Mouse (Mus musculus): ENCODE results near the gene Gm49369. TPM values are rescaled to one million over a fixed set of nuclear protein-coding genes. Genes with fewer than 3 reads are reported as not detected.
A peak's percentile ranks its signal among the peaks of the same experiment; 100 is the strongest.

The Gm49369 gene
- polyA plus RNA-seq, 1 experiment, result not detected

DNA sequence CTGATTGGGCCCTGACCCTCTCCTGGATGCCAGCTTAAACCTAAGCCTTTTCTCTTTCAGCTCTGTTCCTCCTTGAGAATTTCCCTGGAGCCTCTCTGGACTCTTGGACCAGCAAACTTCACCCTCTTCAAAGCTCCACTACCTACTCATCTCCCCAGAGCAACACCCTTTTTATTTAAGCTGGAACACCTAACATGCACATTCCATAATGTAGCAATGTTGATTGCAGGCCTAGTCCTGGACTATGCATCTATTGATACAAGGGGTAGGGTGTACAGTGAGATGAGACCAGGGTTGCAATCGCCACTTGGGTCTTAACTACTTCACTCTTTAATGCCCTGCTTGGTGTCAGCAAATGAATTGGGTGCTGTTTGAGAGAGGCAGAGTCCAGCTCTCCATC lies 5.7 kb upstream of the Gm49369 start:
- Histone ChIP-seq H3K4me1 (ENCODE audit: control insufficient read depth, insufficient read depth, low read length) (no peaks in the 10 kb centered on the region; the same call in 1 of the 2 replicates), H3K4me3 (ENCODE audit: insufficient read depth, low read length) (no peak overlapping the region), H3K27ac (ENCODE audit: insufficient read depth, low read length) (peak overlapping the region; percentile 11; the same call in 1 of the 2 replicates)
- TF ChIP-seq CTCF (IDR thresholded peaks at IDR 0.05; ENCODE audit: borderline replicate concordance, insufficient read depth, low read length) (no peak), POLR2A (IDR thresholded peaks at IDR 0.05; ENCODE audit: low read depth, low read length) (no peak)

DNA sequence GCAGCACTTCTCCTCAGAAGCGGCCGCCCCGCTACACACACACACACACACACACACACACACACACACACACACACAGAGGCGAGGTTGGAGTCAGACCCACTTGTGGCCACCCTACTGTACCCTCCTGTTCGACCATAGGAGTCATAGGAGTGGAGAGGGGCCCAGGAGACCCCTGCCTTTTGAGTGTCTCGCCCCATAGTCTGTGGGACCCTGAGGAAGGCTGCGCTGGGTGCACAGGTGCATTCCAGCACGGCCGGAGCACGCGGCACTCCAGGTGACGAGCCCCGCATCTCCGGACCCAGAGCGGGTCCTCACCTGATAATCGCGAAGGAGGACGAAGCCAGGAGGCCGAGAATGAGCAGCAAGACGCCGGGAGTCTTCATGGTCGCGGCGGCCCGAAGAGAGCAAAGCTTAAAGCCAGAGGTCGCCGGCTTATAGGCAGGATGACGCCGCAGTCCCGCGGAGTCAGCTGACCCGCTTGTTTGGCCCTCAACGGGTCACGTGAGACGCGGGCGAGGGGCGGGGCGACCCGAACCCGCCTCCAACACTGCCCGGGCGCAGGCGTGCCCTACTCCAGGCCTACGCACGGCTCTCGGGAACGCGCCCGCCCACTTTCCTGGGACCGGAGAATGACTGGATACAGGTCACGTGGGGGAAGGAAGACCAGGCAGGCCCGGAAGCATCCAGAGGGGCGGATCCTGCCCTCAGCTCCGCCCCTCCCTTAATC lies 5.1 kb upstream of the Gm49369 start, which contains the start of gene Ctsd:
TSS of gene Ctsd (minus strand) at position 620 of the 730 bp plus-strand sequence.
- peak within 1 kb of the TSS; percentile 89 for H3K4me3 ChIP-seq (ENCODE audit: insufficient read depth, low read length)
- peak; percentile 90 for TF ChIP-seq POLR2A (IDR thresholded peaks at IDR 0.05; ENCODE audit: low read depth, low read length)
- TF ChIP-seq CTCF (IDR thresholded peaks at IDR 0.05; ENCODE audit: borderline replicate concordance, insufficient read depth, low read length), result no peak
- no peaks in the 10 kb centered on the region; the same call in 1 of the 2 replicates for H3K4me1 ChIP-seq (ENCODE audit: control insufficient read depth, insufficient read depth, low read length)
- peak within 1 kb of the TSS; percentile 22 for H3K27ac ChIP-seq (ENCODE audit: insufficient read depth, low read length)

DNA sequence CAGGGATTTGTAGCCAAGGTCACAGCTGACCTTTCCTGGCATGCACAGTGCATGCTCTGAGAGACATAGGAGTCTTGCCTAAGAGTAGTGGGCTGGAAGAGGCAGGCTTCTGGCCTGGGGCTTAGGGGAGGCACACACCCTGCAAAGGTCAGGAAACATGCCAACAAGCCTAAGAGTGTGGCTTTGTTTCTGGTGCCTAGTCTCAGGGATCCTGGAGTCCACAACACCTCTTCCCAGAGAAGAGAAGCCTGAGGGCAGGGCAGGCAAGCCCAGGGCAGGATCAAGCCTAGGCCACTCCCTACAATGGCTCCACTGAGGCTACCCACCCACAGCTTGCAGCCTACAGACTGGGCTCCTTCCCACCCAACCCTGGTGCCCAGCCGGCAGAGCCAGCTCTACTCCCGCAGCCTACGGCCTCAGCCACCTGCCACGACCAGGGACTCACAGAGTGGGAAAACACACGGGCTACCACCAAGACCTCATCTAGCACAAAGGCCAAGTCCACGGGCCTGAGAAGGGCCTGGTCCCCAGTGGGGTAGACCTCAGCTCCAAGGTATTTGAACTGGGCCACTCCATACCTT lies 4.2 kb upstream of the Gm49369 start:
- TF ChIP-seq POLR2A (IDR thresholded peaks at IDR 0.05; ENCODE audit: low read depth, low read length), result peak; percentile 26; the same call in 1 of the 2 replicates
- no peak for TF ChIP-seq CTCF (IDR thresholded peaks at IDR 0.05; ENCODE audit: borderline replicate concordance, insufficient read depth, low read length)
- Histone ChIP-seq H3K4me1 (ENCODE audit: control insufficient read depth, insufficient read depth, low read length) (no peaks in the 10 kb centered on the region; the same call in 1 of the 2 replicates), H3K4me3 (ENCODE audit: insufficient read depth, low read length) (peak overlapping the region; percentile 89), H3K27ac (ENCODE audit: insufficient read depth, low read length) (no peak overlapping the region)

DNA sequence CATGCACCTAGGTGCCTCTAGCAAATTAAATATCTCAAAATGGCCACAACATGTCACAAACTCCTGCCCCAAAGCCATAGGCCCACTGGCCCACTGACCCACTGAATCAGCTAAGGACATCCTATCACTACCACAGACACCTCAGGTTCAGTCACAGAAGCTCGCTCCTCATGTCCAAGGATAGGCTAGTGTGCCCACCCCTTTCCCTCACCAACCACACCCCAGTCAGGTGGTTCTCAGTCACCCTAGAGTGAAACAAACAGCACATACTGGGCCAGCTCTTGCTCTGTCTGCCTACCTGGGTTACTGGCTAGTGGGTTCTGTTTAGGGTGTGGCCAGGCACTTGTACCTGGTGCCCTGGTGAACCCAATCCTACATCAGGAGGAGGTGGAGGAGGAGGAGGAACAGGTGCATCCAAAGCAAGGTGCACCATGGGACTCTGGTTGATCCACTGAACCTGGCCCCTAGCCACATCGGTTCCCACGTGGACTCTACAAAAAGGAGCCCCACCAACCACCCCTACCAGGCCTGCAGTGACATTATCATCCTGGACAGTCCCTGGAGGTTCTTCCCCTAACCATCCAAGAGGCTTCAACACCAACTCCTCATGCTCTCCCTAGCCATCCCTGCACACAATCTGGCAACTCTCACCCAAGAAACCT lies 3.4 kb upstream of the Gm49369 start:
- Histone ChIP-seq H3K4me1 (ENCODE audit: control insufficient read depth, insufficient read depth, low read length) (no peaks in the 10 kb centered on the region; the same call in 1 of the 2 replicates), H3K27ac (ENCODE audit: insufficient read depth, low read length) (no peak overlapping the region), H3K4me3 (ENCODE audit: insufficient read depth, low read length) (peak overlapping the region; percentile 89)
- TF ChIP-seq CTCF (IDR thresholded peaks at IDR 0.05; ENCODE audit: borderline replicate concordance, insufficient read depth, low read length) (no peak), POLR2A (IDR thresholded peaks at IDR 0.05; ENCODE audit: low read depth, low read length) (no peak)

DNA sequence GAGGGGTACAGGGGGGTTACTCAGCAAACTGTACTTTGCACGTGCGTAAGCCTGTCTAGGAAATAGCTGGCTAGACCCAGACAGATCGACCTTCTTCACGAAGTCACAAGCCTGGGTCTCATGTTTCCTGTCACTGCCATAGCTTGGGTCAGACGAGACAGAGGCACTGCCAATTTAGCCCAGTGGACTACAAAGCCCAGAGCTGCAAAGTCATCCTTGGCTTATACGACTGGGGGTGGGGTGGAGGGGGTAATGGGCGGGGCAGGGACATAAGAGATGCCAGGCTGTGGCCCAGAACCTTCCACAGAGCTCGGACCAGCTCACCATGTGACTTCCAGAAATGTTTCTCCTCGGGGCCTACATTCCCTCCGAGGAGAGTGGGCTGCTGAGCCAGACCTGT lies 1.8 kb upstream of the Gm49369 start:
- H3K4me3 ChIP-seq (ENCODE audit: insufficient read depth, low read length), result no peak overlapping the region
- H3K4me1 ChIP-seq (ENCODE audit: control insufficient read depth, insufficient read depth, low read length), result no peaks in the 10 kb centered on the region; the same call in 1 of the 2 replicates
- H3K27ac ChIP-seq (ENCODE audit: insufficient read depth, low read length), result no peak overlapping the region
- no peak for TF ChIP-seq CTCF (IDR thresholded peaks at IDR 0.05; ENCODE audit: borderline replicate concordance, insufficient read depth, low read length)
- no peak for TF ChIP-seq POLR2A (IDR thresholded peaks at IDR 0.05; ENCODE audit: low read depth, low read length)

DNA sequence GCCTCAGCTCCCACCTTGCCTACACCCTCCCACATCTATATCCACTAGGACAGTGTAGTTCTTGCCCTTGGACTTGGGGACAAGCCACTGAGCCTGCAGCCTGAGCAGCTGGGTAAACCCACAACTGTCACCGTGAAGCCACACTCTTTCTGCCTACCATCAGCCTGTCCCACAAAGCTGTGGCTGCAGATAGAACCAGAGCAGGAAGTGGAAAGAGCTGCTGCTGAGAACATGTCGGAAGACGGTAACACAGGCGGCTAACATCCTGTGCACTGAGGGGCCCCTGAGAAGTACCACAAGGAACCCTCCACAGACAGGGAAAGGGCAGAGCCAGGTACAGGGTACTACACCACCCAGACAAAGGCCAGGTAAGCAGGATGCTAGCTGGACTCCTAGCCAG lies 1.3 kb downstream of the Gm49369 start:
- no peak overlapping the region for H3K27ac ChIP-seq (ENCODE audit: insufficient read depth, low read length)
- TF ChIP-seq CTCF (IDR thresholded peaks at IDR 0.05; ENCODE audit: borderline replicate concordance, insufficient read depth, low read length) (no peak), POLR2A (IDR thresholded peaks at IDR 0.05; ENCODE audit: low read depth, low read length) (no peak)
- H3K4me1 ChIP-seq (ENCODE audit: control insufficient read depth, insufficient read depth, low read length), result no peaks in the 10 kb centered on the region; the same call in 1 of the 2 replicates
- H3K4me3 ChIP-seq (ENCODE audit: insufficient read depth, low read length), result no peak overlapping the region

DNA sequence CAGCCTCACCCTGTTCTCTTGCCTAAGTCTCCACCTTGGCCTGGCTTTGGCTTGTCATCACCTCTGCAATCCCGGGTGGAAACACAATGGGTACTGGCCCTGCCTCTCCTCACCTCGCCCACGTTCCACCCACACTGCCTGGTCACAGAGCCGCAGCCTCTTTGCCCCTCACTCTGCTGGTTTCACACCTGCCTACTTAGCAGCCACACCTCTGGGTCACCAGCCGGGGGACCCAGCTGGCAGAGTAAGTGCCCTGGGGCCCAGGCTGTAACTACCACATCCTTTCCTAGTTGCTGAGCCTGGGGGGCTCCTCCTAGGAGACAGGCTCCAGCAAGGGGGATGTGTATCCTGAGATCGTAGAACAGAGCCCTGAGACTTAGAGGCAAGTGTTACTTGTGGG lies 3.3 kb downstream of the Gm49369 start:
- Histone ChIP-seq H3K4me1 (ENCODE audit: control insufficient read depth, insufficient read depth, low read length) (no peaks in the 10 kb centered on the region), H3K4me3 (ENCODE audit: insufficient read depth, low read length) (no peak overlapping the region), H3K27ac (ENCODE audit: insufficient read depth, low read length) (no peak overlapping the region)
- no peak for TF ChIP-seq POLR2A (IDR thresholded peaks at IDR 0.05; ENCODE audit: low read depth, low read length)
- no peak for TF ChIP-seq CTCF (IDR thresholded peaks at IDR 0.05; ENCODE audit: borderline replicate concordance, insufficient read depth, low read length)

DNA sequence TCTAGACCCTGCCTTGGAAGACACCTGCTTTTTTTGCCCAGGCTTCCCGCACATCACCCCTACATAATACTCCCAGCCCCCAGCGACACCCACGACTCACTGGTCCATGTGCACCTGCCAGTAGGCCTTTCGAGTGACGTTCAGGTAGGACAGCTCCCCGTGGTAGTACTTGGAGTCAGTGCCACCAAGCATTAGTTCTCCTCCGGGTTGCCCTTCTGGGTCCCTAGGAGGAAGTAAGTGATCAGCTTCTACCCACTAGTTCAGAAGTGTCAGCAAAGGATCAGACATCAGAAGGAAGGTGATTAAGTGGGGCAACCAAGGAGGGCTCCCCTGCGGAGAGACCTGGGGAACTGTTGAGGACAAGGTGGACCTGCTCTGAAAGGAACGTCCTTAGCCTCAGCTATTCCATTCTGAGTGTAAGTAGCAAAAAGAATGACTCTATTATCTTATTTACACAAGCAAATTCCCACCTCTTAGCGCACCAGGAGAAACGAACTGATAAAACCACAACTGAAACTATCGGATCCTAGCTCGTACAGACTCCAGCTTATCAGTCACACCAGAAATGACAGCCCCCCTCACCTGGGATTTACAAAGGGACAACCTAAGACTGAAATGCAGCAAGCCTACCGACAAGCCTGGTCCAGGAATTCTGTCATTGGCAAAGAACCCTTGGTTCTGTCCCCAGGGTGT lies 5.1 kb downstream of the Gm49369 start:
- Histone ChIP-seq H3K27ac (ENCODE audit: insufficient read depth, low read length) (no peak overlapping the region), H3K4me1 (ENCODE audit: control insufficient read depth, insufficient read depth, low read length) (no peaks in the 10 kb centered on the region), H3K4me3 (ENCODE audit: insufficient read depth, low read length) (no peak overlapping the region)
- TF ChIP-seq CTCF (IDR thresholded peaks at IDR 0.05; ENCODE audit: borderline replicate concordance, insufficient read depth, low read length) (no peak), POLR2A (IDR thresholded peaks at IDR 0.05; ENCODE audit: low read depth, low read length) (no peak)

DNA sequence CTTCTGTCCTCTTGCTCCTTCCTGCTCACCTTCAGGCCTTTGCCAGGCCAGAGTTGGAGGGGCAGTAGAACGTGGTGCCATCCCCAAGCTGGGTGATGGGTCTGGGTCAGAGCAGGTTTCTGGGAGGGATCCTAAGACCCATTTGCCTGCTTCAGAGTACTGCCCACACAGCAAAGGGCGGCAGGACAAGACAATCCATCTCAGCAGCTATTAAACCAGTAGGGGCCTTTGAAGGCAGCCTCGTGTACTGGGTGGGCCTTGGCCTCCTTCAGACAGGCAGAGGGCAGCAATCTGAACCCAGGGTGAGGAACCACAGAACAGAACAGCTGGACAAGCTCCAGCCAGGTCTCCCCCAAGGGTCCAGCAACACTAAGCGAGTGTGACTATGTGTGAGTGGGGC lies 6.4 kb downstream of the Gm49369 start:
- Histone ChIP-seq H3K4me1 (ENCODE audit: control insufficient read depth, insufficient read depth, low read length) (no peaks in the 10 kb centered on the region), H3K4me3 (ENCODE audit: insufficient read depth, low read length) (no peak overlapping the region), H3K27ac (ENCODE audit: insufficient read depth, low read length) (no peak overlapping the region)
- TF ChIP-seq POLR2A (IDR thresholded peaks at IDR 0.05; ENCODE audit: low read depth, low read length) (no peak), CTCF (IDR thresholded peaks at IDR 0.05; ENCODE audit: borderline replicate concordance, insufficient read depth, low read length) (no peak)
